Mouse (Mus musculus): ENCODE data around the gene Olfr5. TPM values are rescaled to one million over a fixed set of nuclear protein-coding genes. Genes with fewer than 3 reads are reported as not detected.

Gene Olfr5
- not detected in 2 replicates for polyA plus RNA-seq (2015; fragmentation: Nextera tagmentation; extraction: Ambion mirVana)

DNA sequence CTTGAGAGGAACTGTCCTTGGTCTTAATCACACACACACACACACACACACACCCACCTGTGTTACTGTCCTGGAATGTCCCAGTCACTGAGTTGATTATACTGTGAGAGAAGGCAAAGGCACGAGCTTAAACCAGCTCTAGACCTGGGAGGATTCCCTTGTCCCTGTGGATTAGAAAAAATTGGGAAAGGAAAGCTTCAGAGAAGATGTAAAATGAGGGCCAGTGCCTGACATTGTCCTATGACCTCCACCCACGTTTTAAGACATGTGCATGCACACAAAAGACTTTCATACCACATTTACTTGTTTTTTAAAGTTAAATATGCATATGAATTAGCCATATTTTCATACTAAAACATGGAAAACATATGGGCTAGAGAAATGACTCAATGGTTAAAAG, at the start of gene Olfr5:
Olfr5 (minus strand) TSS at position 101 of the 400 bp plus-strand sequence.

DNA sequence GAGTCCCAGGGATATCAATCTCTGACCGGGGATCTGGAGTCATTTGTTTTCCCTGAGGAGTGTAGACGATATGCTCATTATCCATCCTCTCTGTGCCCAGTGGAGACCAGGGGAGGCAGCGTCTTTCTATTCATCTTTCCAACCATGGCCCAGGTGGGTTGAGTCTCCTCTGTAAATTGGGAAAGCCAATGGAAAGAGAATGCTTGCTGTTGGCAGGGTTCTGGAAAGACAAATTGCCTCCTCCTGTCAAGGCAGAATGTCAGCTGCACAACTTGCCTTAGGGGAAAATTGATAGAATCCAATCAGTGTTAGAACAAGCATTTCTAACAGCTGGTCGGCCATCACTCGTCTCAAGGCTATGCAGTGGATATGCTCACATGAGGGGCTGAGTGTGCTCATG, 36.1 kb upstream of the Olfr5 start, which contains the start of gene Olfr1349:
Olfr1349 (minus strand) TSS at position 101 of the 400 bp plus-strand sequence.

DNA sequence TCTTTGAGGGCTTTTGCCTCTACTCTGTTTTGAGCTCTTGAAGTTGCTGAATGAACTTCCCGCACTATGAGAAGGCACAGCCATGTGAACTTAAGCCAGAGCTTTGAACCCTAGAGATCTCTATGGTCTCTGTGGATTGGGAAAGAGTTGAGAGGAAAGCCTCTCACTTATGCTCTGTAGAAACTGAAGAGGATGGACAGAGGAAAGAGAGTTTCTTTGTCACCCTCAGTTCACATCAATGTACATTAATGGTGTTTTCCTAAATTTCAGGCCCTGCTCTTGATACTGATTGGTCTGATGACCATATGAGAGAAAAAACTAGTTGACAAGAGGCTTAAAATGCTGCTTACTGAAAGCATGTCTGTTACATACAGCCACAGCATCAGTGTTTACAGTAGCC, 21.9 kb upstream of the Olfr5 start, which contains the start of gene Olfr1348:
Olfr1348 (minus strand) TSS at position 101 of the 400 bp plus-strand sequence.

DNA sequence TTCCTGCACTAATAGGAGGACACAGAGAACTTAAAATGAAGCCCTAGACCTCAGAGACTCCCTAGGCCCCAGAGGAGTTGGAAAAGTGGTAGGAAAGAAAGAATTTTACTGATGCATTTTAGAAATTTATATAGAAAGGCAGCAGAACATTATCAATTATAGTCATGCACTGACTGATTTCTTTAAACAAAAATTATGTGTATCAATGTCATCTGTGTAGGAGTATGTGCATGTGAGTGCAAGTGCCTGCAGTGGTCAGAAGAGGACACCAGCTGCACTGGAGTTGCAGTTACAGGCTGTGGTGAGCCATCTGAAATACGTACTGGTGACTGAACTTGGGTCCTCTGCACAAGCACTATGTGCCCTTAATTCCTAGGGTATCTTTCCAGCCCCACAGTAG, 12.9 kb upstream of the Olfr5 start, which contains the start of gene Olfr1347:
Olfr1347 (minus strand) TSS at position 101 of the 400 bp plus-strand sequence.

DNA sequence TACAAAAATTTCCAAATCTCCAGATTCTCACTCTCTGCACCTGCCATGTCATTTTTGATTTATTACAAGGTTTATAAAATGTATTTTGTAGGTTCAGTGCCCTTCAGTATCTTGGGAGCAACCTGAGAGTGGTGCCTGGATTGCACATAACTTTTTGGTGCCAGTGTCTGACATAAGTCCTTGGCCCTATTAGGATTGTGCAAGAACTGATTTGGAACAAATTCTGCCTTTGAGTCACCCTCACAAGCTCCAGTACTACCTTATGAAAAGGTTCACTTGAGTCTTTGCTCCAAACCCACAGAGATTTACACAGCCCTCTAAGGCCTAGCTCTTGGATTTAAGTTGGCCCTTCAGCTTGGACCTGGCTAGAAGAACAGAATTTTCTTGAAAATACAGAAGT, 19.8 kb downstream of the Olfr5 start, which contains the start of gene Olfr1346:
Olfr1346 (plus strand) TSS at position 151 of the 400 bp plus-strand sequence.

DNA sequence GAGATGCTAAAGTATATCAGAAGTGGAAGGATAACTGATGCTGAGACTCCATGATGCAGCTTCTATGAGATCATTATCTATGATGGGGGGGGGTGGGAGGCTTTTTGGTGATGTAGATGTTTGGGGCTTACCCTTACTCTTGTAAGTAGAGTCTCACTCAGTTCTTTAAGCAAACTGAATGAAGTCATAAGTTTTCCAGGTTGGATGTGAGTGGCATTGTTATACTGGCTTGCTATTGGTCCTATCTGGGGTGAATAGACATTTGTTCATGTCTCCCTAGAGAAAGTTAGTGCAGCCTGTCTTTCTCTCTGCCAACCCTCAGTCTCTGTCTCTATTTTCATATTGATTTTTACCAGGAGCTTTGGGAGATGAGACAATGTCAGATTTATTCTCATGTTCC, 30.9 kb downstream of the Olfr5 start, which contains the start of gene Olfr1336:
Olfr1336 (plus strand) TSS at position 301 of the 400 bp plus-strand sequence.

DNA sequence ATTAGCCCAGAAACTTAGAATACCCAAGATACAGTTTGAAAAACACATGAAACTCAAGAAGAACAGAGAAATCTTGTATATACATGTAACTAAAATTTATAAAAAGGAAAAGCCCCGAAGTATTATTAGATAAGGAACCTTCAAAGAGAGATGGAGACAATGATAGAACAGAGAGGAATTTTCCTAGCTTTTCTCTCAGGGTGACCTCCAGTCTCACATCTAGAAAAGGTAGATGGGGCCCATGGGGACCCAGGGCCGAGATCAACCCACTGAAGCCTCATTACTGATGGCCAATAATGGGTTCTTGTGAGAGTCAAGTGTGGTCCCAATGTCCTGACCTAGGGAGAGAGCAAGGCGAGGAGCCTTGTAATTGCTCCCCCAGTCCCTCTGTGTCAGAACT, 48.4 kb downstream of the Olfr5 start, which contains the start of gene Olfr1344:
Olfr1344 (plus strand) TSS at position 301 of the 400 bp plus-strand sequence.

Other genes starting within 250 kb of the Olfr5 start
- 0.73 TPM in 1 of 2 replicates, not detected in the other for gene Epp13, start 234.2 kb downstream of the Olfr5 start, polyA plus RNA-seq (2015; fragmentation: Nextera tagmentation; extraction: Ambion mirVana)
- gene Zfp667, start 200.4 kb downstream of the Olfr5 start, polyA plus RNA-seq (2015; fragmentation: Nextera tagmentation; extraction: Ambion mirVana) = 12.0 and 13.8 TPM in 2 replicates
- 15.5 and 15.9 TPM in 2 replicates for gene Zfp583, start 155.7 kb downstream of the Olfr5 start, polyA plus RNA-seq (2015; fragmentation: Nextera tagmentation; extraction: Ambion mirVana)
- 6.2 and 6.8 TPM in 2 replicates for gene Gm3854, start 143.2 kb downstream of the Olfr5 start, polyA plus RNA-seq (2015; fragmentation: Nextera tagmentation; extraction: Ambion mirVana)
- 2.9 and 3.0 TPM in 2 replicates for gene Zfp78, start 123.7 kb downstream of the Olfr5 start, polyA plus RNA-seq (2015; fragmentation: Nextera tagmentation; extraction: Ambion mirVana)
- gene Zfp28, start 103.6 kb downstream of the Olfr5 start, polyA plus RNA-seq (2015; fragmentation: Nextera tagmentation; extraction: Ambion mirVana) = 10.9 and 11.4 TPM in 2 replicates
- 9.4 and 10.7 TPM in 2 replicates for gene Smim17, start 88.2 kb downstream of the Olfr5 start, polyA plus RNA-seq (2015; fragmentation: Nextera tagmentation; extraction: Ambion mirVana)
- gene Gm20715, start 76.7 kb downstream of the Olfr5 start, polyA plus RNA-seq (2015; fragmentation: Nextera tagmentation; extraction: Ambion mirVana) = 0.08 TPM in 1 of 2 replicates, not detected in the other
- gene Olfr1344, start 48.3 kb downstream of the Olfr5 start, polyA plus RNA-seq (2015; fragmentation: Nextera tagmentation; extraction: Ambion mirVana) = 0.19 and 0.43 TPM in 2 replicates
- not detected in 2 replicates for gene Olfr1336, start 30.8 kb downstream of the Olfr5 start, polyA plus RNA-seq (2015; fragmentation: Nextera tagmentation; extraction: Ambion mirVana)
- not detected in 2 replicates for gene Olfr1346, start 19.8 kb downstream of the Olfr5 start, polyA plus RNA-seq (2015; fragmentation: Nextera tagmentation; extraction: Ambion mirVana)
- not detected in 2 replicates for gene Olfr1347, start 12.8 kb upstream of the Olfr5 start, polyA plus RNA-seq (2015; fragmentation: Nextera tagmentation; extraction: Ambion mirVana)
- gene Olfr1348, start 21.8 kb upstream of the Olfr5 start, polyA plus RNA-seq (2015; fragmentation: Nextera tagmentation; extraction: Ambion mirVana) = not detected in 2 replicates
- not detected in 2 replicates for gene Olfr1349, start 36.0 kb upstream of the Olfr5 start, polyA plus RNA-seq (2015; fragmentation: Nextera tagmentation; extraction: Ambion mirVana)
- gene Olfr1350, start 77.9 kb upstream of the Olfr5 start, polyA plus RNA-seq (2015; fragmentation: Nextera tagmentation; extraction: Ambion mirVana) = not detected in 2 replicates
- gene Zim1, start 209.5 kb upstream of the Olfr5 start, polyA plus RNA-seq (2015; fragmentation: Nextera tagmentation; extraction: Ambion mirVana) = 3.5 and 5.2 TPM in 2 replicates
- gene Peg3, start 243.5 kb upstream of the Olfr5 start, polyA plus RNA-seq (2015; fragmentation: Nextera tagmentation; extraction: Ambion mirVana) = 77.3 and 91.3 TPM in 2 replicates
- gene Usp29, start 243.6 kb upstream of the Olfr5 start, polyA plus RNA-seq (2015; fragmentation: Nextera tagmentation; extraction: Ambion mirVana) = 26.4 and 30.0 TPM in 2 replicates